Mouse (Mus musculus) R1 (cell line): ENCODE results near the gene Dennd2a.

Experiments used
- DNase-seq: peaks from one replicate; pipeline ENCODE4 v3.0.0-alpha.2; 2018; ENCODE audit warnings: low read depth, low spot score

Gene Dennd2a

GRCm38 (mm10) chr6:39451033-39451432, 106.6 kb downstream of the Dennd2a start:
- DNase-seq, result peak; percentile 70

DNA sequence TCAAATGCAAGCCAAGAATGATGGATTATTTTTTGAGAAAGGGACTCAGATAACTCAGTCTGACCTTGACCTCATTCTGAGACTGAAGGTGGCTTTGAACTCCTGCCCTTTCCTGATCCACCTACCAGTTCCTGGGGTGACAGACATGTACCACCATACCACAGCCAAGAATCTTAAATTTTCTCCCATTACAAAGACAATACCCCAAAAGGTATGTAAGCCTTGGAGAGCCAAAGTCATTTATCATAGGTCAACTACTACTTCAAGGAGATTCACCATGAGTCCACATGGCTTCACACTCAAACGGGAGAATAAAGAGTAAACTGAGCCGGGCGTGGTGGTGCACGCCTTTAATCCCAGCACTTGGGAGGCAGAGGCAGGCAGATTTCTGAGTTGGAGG, 107.1 kb downstream of the Dennd2a start:
- DNase-seq, result peak; percentile 85

GRCm38 (mm10) chr6:39447429-39448185, 110.1 kb downstream of the Dennd2a start:
- peak; percentile 82 for DNase-seq

DNA sequence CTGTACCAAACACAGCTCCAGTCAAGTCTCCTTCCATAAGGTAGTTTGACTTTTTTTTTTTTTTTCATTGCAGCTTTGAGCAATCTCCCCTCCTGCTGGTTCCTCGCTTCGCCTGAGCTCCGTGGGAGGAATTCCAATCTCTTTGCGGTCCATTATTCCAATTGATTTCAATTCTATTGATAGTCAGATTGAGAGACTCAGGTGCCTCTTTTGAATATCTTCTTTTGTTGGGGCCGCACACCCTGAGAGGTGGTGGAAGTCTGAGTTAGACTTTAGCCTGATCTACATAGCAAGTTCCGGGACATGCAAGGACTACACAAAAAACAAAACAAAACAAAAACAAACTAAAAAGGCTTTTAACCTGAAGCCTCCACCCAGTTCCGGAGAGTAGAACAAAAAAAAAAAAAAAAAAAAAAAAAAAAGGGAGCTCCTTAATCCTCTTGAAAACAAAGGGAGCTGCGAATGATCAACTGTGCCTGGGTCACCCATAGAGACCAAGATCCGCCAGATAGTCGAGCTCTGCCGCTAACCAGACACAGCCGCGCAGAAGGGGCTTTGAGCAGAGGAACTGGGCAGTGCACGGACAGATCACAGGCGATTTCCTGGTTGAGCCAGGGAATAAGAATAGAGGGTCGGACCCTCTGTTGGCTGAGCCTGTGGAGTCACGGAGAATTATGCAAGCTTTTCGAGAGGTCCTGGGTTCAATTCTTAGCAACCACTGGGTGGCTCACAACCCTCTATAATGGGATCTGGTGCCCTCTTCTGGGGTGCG, 111.7 kb downstream of the Dennd2a start:
- peak; percentile 100 for DNase-seq

DNA sequence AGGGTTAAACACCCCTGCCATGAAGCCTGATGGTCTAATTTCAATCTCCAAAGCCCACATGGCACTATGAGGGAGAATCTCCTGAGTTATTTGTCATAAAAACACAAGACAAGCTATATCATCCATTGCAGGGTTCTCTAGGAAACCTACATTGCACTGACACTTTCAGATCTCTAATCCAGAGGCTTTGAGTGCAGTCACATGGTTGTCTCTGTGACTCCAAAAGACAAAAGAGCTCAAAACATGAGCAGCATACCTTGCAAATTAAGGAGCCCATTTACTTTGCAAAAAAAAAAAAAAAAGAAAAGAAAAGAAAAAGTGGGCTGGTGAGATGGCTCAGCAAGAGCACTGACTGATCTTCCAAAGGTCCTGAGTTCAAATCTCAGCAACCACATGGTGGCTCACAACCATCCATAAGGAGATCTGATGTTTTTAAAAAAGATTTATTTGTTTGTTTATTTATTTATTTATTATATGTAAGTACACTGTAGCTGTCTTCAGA, 114.8 kb downstream of the Dennd2a start:
- DNase-seq, result peak; percentile 88

DNA sequence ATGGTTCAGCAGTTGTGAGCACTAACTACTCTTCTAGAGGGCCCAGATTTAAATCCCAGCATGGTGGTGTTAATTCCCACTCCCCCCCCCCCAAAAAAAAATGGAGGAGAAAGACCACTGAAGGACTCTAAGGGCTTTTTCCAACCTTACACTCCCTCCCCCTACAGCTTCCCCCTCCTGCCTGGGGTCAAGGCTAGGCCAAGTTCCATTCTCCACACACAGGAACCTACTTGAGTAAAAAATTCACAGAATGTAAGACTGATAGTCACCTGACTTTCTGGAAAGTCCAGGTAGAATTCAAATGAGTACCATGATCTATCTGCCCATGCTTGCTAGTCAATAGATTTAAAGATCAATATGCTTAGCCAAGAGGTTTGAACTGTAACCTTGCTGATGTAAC, 117.5 kb downstream of the Dennd2a start:
- DNase-seq, result peak; percentile 91

DNA sequence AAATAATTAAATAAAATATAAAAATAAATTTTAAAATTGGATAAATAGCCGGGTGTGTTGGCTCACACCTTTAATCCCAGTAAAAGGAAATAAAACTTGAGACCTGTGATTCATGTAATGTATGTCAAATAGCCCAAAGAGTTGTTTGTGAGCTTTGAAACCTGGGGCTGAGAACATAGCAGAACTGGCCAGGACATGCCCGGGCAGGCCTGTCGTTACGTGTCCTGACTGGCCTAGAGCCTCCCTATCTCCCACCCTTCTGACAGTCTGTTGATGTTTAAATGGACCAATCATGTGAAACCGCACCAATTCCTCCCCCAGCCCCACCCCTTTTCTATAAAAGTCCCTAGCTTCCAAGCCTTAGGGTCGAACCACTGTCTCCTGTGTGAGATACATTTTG, 120.1 kb downstream of the Dennd2a start:
- DNase-seq, result peak; percentile 69

DNA sequence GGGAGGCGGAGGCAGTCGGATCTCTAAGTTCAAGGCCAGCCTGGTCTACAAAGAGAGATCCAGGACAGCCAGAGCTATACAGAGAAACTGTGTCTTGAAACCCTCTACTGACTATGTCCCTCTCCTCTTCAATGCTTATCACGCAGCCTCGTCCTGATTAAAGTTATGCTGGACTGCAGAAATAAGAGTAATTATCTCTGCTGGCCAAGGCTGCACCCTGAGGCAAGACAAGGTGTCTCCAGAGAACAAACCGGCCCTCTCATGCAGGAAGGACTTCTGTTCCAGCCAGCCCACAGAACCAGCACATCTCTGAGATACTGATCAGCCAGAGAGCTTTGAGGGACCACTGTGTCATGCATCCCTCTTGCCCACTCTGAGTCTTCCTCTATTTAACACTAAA, 121.8 kb downstream of the Dennd2a start:
- DNase-seq, result no peak

DNA sequence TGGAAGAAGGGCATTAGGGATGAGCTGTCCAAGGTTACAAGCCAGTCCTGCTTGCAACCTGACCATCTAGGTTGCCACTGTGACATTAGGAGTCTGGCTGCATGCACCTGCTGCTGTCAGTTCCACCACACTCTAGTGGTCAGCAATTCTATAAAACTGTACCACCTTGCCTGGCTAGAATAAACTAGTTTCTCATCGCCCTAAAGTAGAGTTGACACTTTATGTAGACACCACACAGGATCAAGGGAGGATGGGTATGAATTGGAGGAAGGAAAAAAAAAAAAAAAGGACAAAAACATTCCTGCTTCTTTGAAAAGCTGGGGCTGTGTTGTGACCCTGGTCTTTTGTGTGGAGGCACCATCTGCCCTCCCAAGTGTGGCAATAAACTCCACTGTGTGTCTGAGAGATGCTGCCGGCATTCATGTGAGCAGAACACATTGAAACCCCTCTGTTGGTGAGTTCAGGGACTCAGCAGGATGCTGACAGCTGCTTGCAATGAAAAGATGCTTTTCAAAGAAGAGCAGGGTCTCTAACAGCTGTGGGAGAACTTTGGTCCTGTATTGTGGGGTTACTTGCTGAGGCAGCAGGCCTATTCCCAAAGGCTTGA, 122.7 kb downstream of the Dennd2a start:
- peak; percentile 87 for DNase-seq

DNA sequence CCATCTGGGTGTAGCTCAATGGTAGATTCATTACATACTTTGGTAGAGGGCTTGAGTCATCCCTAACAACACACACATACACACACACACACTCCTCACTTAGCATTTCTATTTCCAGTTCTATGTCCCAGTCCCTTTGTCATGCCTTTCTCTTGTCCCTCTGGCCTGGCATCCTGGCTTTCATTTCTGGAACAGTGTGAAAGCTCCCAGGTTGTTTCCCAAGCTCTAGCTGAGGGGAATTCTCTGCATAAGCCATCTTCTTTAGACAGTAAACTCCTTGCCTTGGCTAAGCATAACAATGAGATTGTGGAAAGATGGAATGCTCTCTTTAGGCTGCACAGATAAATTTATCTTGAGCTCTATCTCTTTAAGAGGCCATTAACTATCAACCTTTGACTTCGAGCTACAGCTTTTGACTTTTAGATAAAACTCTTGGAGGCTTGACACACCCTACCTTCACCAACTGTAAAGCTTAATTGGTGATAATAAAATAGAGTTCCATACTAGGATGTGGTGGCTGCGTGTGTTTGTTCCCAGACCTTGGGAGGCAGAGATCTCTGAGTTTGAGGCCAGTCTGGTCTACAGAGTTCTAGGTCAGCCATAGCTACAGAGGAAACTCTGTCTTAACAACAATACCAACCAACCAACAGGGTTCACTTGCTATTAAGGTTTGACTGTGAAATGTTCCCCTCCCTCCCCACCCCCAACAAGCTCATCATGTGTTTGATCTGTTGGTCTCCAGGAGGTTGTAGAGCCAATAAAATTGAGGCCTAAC, 123.4 kb downstream of the Dennd2a start:
- DNase-seq, result peak; percentile 89

GRCm38 (mm10) chr6:39433701-39434100, 124.0 kb downstream of the Dennd2a start:
- DNase-seq, result peak; percentile 96

DNA sequence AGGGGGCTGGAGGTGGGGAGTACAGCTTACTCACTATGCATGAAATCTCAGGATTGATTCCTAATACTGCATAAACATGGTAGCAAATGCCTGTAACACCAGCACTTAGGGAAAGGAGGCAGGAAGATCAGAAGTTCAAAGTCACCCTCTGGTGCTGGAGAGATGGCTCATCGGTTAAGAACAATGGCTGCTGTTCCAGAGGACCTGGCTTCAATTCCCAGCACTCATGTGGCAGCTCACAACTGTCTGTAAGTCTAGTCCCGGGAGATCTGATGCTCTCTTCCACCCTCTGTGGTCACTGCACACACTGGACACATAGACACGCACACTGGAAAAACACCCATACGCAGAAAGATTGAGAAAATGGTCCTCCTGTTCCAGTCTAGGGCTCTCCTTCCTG, 124.5 kb downstream of the Dennd2a start:
- no peak for DNase-seq

DNA sequence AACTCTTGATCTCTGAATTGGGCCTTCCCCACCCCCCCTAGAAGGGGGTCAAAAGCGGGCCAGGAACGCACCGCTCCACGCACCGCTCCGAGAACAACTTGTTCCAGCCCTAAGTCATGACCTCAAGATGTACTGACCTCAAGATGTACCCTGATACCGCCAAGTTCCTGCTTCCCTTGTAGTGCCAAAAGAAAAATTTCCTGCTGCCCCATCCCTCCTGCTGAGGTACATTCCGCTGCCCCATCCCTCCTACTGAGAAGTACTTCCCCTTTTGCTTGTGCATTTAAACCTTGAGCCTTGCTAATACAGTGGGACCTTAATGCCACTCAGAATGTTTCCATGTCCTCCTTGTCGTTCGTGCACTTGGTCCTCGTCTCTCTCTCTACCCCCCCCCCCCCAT, 126.9 kb downstream of the Dennd2a start:
- peak; percentile 98 for DNase-seq

- no peak for DNase-seq
Measured at GRCm38 (mm10) chr6:39429007-39429788, 128.5 kb downstream of the Dennd2a start.

DNA sequence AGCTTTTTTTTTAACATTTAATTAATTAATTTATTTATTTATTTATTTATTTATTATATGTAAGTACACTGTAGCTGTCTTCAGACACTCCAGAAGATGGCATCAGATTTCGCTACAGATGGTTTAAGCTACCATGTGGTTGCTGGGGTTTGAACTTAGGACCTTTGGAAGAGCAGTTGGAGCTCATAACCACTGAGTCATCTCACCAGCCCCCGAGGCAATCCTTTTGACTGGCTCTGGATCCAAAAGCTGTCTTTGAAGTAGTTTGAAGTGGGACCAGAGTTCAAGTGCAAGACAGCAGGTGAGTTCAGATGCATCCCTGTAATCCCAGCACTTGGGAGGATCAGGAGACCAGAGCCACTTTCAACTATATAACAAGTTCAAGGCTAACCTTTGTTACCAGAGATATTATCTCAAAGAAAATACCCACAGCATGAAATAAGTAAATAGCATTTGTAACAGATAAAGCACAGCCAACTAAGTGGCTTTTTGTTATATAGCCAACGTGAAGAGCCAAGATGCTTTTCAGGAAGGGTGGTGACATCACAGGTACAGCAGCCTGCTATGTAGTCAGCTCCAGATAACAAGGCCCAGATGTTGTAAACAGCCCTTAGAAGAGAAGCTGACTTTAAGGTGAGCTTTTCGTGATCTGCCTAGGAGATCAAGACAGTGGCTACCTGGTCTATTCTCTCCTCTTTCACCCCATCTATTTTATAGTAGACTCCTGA, 130.2 kb downstream of the Dennd2a start:
- DNase-seq, result peak; percentile 70

- DNase-seq, result peak; percentile 99
Measured at GRCm38 (mm10) chr6:39426725-39427124, 130.9 kb downstream of the Dennd2a start.

GRCm38 (mm10) chr6:39425181-39425580, 132.5 kb downstream of the Dennd2a start:
- no peak for DNase-seq

- DNase-seq, result peak; percentile 49
Measured at GRCm38 (mm10) chr6:39423686-39424085, 134.0 kb downstream of the Dennd2a start.

DNA sequence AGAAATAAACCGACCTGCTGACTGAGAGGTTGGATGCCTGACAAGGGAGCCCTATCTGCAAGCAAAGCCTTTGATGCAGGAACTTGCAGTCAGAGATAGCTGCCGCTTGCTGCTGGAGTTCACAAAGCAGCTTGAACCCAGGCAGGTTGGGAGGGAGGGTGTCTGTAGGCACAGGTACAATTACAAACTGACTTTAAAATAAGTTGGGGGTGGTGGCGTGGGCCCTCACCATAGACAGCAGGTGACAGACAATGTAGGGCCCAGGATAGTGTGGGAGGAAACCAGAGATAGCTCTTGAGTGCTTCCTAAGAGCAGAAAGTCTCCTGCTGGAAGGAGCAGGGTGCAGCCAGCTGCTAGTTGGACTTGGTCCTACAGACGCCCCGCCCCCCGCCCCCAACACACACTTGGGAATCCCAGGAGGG, 134.5 kb downstream of the Dennd2a start:
- peak; percentile 80 for DNase-seq

GRCm38 (mm10) chr6:39420867-39421266, 136.8 kb downstream of the Dennd2a start:
- peak; percentile 95 for DNase-seq
